Mouse (Mus musculus) thymus, postnatal 4 days (tissue): ENCODE data around the gene Atrnl1.
A peak's percentile ranks its signal among the peaks of the same experiment; 100 is the strongest.

Source experiments
- DNase-seq: peaks from one replicate; pipeline ENCODE4 v3.0.0; 2021

Atrnl1 gene

DNA sequence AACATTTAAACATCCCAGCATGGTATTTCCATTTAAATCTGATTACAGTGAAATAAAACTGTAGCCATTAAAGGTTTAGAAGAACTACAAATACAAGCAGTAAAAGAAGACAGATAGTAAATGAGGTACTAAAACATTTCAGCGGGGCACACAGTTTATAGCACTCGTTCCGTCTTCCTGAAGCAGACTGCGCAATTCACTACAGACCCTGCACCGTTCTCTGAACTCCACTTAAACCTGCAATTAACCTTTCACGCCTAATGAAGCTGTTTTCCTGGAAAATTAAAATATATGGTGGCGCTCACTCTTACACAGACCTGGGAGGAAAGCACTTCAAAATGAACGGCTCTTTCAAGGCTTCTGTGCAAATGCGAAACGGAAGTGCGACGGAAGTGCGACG, 514.2 kb downstream of the Atrnl1 start:
- no peak for DNase-seq

- DNase-seq, result no peak
Measured at GRCm38 (mm10) chr19:58131896-58132295, 521.1 kb downstream of the Atrnl1 start.

DNA sequence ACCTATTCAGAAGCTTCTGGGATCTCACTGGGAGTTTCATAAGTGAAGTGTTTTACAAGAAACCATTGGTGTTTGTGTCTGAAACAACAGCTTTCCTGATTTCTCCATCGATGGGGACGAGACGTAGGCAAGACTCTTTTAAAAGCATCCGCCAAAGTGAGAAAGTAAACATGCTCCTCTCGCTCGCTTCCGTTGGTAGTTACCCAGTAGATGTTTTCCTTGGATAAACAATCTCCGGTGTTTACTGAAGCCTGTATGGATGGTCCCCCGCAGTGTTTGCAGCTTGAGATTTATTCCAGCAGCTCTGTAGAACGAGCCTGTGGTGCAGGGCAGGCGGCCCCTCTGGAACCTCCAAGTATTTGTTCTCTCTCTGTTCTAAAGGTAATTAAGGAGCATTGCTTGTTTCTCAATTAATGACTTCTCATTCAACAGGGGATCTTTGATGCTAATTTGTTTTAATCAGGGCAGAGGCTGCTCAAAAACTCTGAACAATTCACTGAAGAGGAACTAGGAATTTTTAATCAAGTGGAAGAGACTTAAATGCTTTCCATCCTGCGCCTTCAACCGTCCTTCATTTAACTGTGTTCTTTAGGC, 529.5 kb downstream of the Atrnl1 start:
- no peak for DNase-seq

GRCm38 (mm10) chr19:58143853-58144454, 533.1 kb downstream of the Atrnl1 start:
- peak; percentile 28 for DNase-seq

GRCm38 (mm10) chr19:58145521-58145920, 534.7 kb downstream of the Atrnl1 start:
- DNase-seq, result no peak

- DNase-seq, result no peak
Measured at GRCm38 (mm10) chr19:58151257-58151656, 540.4 kb downstream of the Atrnl1 start.

DNA sequence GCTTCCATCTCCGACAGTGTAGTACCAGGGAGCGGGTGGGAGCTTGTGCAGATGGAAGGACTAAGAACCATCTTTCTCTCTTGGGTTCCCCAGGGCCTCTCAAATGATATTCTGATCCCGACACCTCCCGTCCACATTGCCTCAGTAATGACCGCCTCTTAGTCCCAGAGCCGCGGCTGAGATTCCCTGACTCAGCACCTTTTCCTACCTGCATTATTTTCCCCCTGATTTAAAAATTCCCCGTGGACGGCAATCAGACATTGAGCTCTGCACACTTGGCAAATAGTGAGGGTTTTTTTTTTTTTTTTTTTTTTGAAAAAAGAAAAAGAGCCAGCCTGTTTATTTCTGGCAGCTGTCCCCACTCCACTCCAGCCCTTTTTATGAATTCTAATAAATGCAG, 550.7 kb downstream of the Atrnl1 start:
- DNase-seq, result no peak

- no peak for DNase-seq
Measured at GRCm38 (mm10) chr19:58164896-58165634, 554.2 kb downstream of the Atrnl1 start.

- no peak for DNase-seq
Measured at GRCm38 (mm10) chr19:58165635-58166015, 554.8 kb downstream of the Atrnl1 start.

- no peak for DNase-seq
Measured at GRCm38 (mm10) chr19:58166147-58166546, 555.3 kb downstream of the Atrnl1 start.

- no peak for DNase-seq
Measured at GRCm38 (mm10) chr19:58178410-58178809, 567.6 kb downstream of the Atrnl1 start.

- DNase-seq, result no peak
Measured at GRCm38 (mm10) chr19:58180773-58181172, 569.9 kb downstream of the Atrnl1 start.
